Mouse (Mus musculus): Measurements from ENCODE around the gene Rps6kb1. TPM values are rescaled to one million over a fixed set of nuclear protein-coding genes. Genes with fewer than 3 reads are reported as not detected.
"Not testable (repeated sequence)": the region's sequence is repeated elsewhere in the genome, so short reads cannot be mapped to it uniquely, and the experiment has no call there.

Rps6kb1 gene
- total RNA-seq, 1 experiment from 2014 or later, result 44.1 TPM

DNA sequence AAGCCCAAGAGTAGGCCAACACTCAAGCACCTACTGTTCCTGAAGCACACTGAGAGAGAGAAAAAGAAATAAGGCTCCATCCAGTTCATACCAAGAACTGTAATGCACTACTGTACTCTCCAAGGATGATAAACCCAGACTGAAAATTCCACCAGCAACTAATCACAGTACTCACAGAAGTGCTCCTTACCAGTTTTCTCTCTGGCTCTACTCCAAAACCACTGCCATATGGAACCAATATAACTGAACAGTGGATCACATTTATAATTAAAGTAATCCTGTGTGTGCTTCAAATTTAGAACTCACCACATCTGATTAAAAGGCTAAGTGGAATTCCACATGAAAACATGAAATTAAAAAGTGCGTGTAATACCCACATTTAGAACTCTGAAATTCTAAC is 1.8 kb downstream of the Rps6kb1 start:
- no peak for DNase-seq

- DNase-seq, result no peak
These were observed 4.1 kb downstream of the Rps6kb1 start for GRCm38 (mm10) chr11:86540476-86540845.

- DNase-seq, result no peak
These were observed 4.7 kb downstream of the Rps6kb1 start for GRCm38 (mm10) chr11:86539716-86540475.

GRCm38 (mm10) chr11:86538786-86539185 is 5.8 kb downstream of the Rps6kb1 start:
- no peak for DNase-seq

DNA sequence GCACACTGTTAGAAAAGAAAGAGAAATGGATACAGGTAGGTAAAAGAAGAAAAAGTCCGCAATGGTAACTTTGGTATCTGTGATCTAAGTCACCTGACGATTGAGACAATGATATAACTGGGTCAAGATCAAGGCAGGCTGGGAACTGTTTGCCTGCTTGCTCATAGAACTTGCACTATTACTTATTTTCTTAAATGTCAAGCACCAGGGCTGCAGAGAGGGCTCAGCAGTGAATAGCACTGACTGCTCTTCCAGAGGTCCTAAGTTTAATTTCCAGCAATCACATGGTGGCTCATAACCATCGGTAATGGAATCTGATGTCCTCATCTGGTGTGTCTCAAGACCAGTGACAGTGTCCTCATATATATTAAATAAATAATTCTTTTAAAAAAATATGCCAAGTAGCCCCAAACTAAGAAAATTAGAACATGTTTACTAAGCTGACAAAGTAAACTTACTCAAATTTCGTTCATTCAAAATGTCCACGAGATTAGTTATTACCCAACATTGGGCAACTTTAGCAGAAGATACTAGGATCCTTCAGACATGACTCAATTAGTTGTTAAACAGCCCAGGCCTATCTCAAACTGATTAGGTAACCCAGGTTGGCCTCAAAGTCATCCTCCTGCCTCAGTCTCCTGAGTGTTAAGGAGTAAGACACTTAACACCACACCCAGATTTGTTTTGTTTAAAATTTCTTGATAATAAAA is 10.2 kb downstream of the Rps6kb1 start:
- no peak for DNase-seq

DNA sequence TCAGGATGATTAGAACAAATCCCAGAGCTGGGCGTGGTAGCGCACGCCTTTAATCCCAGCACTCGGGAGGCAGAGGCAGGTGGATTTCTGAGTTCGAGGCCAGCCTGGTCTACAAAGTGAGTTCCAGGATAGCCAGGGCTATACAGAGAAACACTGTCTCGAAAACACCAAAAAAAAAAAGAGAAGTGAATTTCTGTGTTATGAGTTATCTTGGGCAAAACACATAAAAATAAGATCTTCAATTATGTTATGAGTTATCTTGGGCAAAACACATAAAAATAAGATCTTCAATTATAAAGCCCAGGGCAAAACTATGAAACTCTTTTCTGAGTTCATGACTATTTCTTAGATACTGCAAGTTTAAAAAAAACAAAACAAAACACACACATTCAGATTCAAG is 11.3 kb downstream of the Rps6kb1 start:
- not testable (repeated sequence) for DNase-seq

DNA sequence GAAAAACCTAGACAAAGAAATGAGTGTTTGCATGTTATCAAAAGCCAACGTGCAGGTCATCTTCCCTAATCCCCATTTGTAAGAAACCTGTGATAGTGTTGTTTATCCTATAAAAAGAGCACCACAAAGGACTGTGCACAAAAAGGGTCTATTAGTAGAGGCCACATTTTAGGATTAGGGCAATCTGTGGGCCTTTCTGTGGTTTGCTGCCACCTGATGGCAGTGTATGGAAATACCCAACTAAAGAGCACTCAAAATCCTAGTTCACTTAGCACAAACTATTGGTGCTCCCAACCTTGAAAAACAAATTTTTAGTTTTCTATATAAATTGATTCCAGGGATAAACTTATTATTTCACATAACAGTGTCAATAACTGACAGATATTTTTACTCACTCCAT is 11.8 kb downstream of the Rps6kb1 start:
- no peak for DNase-seq

GRCm38 (mm10) chr11:86527528-86527927 is 17.1 kb downstream of the Rps6kb1 start:
- no peak for DNase-seq

GRCm38 (mm10) chr11:86519751-86520150 is 24.9 kb downstream of the Rps6kb1 start:
- no peak for DNase-seq

DNA sequence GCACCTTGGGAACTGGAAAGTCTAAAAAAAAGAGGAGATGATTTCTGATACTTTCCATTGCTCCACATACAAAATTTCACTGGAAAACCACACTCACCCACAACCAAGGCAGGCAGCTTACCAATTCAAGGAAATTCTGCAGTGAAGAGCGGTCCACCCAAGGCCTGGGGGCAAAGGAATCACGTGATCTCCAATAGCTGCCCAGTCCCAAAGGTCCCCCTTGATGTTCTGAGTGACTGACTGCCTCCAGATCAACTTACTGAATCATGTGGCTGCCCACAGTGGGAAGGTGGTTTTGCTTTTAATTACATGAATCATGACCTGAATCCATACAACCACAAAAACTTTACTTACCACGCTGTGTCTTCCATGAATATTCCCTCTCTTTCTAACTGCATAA is 27.4 kb downstream of the Rps6kb1 start:
- no peak for DNase-seq

DNA sequence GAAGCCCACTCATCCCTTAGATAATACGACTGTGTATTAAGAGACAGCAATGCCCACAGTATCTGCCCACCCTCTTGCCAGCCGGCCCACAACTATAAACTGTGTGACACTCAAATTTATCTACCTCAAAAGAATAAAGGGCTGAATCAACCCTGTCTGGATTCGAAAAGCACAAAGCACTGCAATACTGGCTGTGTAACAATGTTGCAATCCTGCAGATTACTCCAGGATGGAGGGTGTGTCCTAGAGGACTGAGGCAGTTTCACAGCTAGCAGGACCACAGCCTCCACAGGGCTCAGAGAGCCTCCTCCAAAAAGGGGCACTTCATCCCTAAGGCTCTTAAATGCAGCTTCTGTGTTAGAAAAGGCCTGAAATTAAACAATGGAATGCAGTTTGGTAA is 28.0 kb downstream of the Rps6kb1 start:
- DNase-seq, result no peak

DNA sequence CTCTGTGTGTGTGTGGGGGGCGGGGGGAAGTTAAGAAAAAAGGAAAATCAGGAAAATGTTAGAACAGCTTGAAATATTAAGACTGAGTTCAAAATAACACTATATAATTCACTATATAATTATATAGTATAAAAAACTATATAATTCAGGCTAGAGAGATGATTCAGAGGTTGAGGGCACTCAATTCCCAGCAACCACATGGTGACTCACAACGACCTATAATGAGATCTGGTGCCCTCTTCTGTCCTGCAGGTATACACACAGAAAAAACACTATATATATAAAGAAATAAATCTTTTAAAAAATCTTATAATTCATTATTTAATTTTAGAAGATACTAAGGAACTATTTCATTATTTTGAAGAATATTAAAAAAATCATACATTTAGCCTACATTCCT is 36.6 kb downstream of the Rps6kb1 start:
- DNase-seq, result no peak

- DNase-seq, result no peak
These were observed 37.3 kb downstream of the Rps6kb1 start for GRCm38 (mm10) chr11:86507334-86507733.

DNA sequence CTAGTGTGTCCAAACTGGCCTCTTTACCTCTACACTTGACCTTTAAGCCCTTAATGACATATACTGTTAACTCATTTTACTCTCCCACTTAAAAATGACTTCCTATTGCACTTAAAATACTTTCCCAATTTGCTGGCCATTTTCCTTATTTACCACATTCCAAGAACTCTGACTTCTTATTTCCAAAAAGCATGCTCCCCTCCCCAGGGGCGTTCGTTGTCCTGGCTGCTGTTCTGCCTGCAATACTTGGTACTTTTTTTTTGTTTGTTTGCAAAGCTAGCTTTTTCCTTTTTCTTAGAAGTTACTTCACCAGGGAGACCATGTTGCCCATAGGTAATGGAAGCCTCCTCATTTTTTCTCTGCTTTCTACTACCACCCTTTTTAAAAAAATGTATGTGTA is 41.5 kb downstream of the Rps6kb1 start:
- no peak for DNase-seq

- no peak for DNase-seq
These were observed 43.8 kb downstream of the Rps6kb1 start for GRCm38 (mm10) chr11:86500795-86501194.

DNA sequence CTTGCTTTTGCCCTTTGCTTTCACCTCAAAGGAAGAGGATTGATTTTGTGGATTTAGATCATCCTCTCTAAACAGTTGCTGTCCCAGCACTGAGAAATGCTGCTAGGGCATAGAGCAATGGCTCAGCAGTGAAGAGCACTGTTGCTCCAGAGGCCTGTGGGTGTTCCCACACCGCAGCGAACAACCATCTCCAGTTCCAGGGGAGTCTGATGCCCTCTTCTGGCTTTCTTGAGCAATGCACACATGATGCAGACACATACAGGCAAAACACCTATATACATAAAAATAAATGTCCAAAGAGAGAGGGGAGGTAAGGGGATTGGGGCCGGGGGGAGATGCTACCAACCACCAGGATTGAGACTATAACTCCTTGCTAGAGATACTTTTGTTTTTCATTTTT is 46.7 kb downstream of the Rps6kb1 start:
- no peak for DNase-seq

DNA sequence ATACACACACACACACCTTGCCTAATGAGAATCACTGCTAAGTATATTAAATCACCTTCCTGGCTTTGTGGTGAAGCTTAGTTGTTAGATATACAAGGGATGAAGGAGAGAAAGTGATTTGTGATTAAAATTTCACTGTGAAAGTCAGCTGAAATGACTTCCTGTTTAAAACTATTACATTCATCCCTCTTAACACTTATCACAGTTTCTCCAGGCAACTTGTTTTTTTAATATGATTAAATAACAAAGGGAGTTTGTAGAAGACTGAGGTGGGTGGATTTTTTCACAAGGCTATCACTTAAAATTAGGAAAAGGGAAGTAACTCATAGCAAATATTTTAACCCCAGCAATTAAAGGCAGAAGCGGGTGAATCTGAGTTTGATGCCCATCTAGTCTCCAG is 47.2 kb downstream of the Rps6kb1 start:
- DNase-seq, result no peak

GRCm38 (mm10) chr11:86490782-86491181 is 53.8 kb downstream of the Rps6kb1 start:
- DNase-seq, result no peak

- DNase-seq, result peak; percentile 54
These were observed 59.6 kb downstream of the Rps6kb1 start for GRCm38 (mm10) chr11:86484910-86485510.

DNA sequence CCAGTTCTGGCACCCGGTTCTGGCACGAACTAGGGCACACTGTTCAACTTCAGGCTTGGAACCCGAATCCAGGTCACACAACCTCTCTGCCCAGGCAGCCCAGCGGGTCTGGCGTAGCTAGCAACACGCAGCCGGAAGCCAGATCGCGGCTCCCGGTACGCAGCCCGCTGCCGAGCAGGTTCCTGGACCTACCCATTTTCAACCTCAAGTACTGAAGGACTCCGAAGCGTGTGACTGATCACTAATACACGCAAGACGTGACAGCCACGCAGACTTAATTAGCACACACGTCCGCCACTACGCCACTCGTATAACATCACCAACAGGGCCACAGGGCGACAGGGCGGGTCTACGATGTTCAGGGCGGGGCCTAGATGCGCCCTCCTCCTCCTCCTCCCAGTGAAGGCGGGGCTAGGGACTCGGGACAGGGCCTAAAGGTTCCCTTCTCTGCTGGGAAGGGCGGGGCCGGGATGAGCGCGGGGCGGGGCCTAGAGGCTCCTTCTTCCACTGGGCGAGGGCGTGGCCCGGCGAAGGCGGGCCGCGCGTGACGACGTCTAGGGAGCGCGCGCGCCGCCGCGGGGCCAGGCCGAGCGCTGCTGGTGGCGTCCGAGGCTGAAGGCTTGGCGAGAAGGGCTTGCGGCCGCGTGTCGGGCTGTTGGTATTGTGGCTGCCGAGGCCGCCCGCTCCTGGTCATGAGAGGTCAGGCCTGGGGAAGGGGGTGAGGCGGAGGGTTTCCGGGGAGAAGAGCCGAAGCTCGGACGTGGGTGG is 60.3 kb downstream of the Rps6kb1 start, which contains the start of gene Rnft1:
Rnft1 (plus strand) TSS at position 557 of the 768 bp plus-strand sequence.
- DNase-seq, result peak; percentile 99

- no peak for DNase-seq
These were observed 71.0 kb downstream of the Rps6kb1 start for GRCm38 (mm10) chr11:86473576-86473975.

DNA sequence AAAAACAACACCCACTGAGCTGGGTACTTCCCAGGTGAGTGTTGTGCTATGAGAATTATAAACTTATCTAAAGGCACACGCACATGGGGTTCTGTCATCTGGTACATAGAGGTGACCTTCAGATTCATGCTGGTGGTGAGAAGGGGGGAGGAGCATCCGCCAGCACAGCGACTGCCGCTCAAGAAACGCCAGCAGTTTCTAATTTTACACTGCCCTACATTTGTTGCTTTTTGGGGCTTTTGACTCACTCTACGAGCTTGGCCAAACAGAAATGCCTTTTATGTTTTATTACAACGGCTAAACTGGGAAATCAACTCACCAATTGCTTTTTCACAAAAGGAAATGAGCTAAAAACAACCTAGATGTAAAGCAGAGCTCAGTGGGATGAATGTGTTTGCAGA is 71.8 kb downstream of the Rps6kb1 start:
- DNase-seq, result no peak

- no peak for DNase-seq
These were observed 72.8 kb downstream of the Rps6kb1 start for GRCm38 (mm10) chr11:86471785-86472184.

All from adrenal gland, postnatal 25 days (tissue).